Mouse (Mus musculus) adrenal gland (tissue): Measurements from ENCODE around the gene Gramd1b.

Source experiments
- intact Hi-C: fragments of 180-260 bp; cut with DNase I; formaldehyde crosslinking; loops from one replicate; pipeline ENCODE4 v1.15.1; 2025

The Gramd1b gene

DNA sequence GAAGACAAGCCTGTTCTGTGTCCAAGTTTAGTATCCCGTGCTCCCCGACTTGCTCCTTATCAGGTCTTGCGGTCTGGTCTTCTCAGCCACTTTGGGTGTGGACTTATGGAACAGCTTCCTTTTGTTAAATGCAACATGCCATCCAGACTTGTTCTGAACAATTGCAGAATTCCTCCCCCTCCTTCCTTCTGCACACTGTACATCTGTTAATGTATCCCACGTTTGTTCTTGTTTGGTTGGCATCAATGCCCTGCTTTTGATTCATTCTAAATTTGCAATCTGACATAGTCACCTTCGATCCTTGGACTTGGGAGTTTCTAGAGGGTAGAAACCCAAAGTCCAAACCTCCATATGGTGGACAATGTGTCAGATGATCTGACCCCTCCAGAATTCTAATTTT, 255.3 kb downstream of the Gramd1b start:
- intact Hi-C loops: no loop called here

DNA sequence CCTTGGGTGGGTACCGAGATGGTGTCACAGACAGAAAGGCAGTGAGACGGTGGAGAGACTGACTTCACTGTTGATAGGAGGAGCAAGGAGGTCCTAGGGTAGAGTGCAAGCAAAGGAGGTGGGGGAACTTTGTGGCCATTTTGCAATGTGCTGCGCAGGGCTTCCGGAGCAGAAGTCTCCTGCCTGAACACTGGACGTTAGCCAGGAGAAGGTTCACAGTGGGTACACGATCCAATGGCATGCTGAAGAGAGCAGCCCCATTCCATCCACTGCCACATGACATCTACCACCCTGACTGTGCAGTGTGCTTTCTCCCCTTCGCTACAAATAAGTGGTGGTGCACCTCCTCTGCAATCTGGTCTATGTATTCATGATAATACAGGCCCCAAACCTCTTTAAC, 258.4 kb downstream of the Gramd1b start:
- intact Hi-C loops: loop anchor here (5.0 kb wide), 1 partner anchor 41 kb away; no protein-coding TSS in a partner anchor

DNA sequence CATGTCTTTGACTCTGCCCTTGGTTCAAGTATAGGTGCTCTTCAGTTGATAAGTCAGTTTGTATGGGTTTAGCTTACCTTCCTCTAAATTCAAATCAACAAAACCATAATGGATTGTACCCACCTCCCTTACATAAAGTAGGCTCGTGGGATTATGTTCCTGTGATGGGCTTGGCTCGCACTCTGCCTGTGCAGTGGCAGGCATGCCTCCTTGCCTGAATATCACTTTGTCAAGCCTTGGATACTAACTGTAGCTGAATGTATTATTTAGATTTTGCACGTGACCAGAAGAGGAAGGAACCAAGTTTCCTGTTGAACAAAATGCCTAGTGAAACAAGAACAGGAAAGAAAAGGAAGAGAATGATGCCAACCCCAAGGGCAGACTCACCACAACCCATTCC, 260.1 kb downstream of the Gramd1b start:
- intact Hi-C loops: loop anchor here (5.0 kb wide), 1 partner anchor 39 kb away; no protein-coding TSS in a partner anchor

DNA sequence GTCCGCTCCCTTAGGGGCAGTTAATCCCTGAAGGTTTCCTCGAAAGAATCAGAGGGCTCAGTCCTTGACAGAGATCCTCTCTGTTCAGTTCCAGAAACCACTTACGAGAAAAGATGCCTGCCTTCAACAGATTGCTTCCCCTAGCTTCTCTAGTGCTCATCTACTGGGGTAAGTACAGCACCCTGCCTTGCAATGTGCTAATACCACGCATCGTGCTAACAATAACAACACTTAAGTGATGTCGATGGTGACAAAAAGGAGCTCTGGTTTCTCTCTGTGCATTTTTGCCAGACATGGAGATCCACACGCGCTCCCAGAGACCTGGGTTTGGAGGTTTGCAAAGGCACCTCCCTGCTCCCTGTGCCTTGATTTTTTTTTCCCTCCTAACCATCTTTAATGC, 261.3 kb downstream of the Gramd1b start:
- intact Hi-C loops: loop anchor here (5.0 kb wide), 1 partner anchor 38 kb away; no protein-coding TSS in a partner anchor

DNA sequence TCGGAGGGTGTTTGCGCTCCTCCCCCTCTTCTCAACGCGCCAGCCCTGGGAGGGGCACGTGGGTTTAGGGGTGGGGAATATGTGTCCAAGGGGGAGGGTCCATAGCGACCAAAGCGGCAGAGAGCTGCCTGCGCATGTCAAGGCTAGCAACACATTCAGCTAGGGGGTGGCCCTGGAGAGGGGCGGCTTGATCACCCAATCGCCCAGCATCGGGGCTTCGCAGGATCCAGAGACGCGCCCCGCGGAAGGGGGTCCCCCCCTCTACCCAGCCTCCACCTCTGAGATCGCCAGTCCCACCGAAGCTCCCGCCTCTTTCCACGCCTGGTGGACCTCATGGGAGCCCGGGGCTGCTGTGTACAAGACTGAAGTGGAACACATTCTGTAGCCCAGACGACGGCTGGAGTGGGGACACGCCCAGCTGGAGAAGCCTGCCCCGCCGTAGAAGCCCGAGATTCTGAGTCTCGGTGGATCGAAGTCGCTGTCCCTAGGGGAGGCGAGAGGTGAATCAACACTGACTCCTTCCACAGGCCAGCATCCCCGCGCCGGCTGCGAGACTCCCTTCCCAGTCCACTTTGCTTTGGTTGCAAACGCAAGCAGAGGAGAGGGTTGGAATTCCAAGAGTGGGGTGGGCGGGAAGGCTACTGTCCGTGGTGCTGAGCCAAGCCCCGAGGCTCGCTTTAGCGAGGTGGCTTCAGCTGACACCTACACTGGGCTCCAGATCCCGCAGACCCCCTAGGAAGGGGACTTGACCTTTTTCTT, 261.9 kb downstream of the Gramd1b start, which contains the start of gene Scn3b:
Gene Scn3b, plus strand, starts transcription at position 115 of the 759 bp plus-strand sequence.
- intact Hi-C loops: no loop called here

DNA sequence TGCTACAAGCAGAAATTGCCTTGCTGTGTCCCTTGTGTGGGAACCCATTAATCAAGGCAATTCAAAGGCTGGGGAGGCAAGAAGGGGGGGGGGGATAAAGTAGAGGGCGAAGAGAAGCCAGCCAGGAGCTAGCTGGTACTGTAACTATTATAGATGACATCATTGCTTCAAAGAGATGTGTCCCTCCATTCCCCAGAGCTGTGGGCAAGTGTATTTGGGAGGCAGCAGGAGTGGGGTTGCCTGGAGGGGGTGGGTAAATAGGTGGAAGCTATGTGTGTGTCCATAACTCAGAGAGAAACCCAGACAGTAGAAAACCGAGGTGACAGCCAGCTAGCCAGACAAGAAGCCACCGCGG, 262.5 kb downstream of the Gramd1b start:
- intact Hi-C loops: no loop called here

DNA sequence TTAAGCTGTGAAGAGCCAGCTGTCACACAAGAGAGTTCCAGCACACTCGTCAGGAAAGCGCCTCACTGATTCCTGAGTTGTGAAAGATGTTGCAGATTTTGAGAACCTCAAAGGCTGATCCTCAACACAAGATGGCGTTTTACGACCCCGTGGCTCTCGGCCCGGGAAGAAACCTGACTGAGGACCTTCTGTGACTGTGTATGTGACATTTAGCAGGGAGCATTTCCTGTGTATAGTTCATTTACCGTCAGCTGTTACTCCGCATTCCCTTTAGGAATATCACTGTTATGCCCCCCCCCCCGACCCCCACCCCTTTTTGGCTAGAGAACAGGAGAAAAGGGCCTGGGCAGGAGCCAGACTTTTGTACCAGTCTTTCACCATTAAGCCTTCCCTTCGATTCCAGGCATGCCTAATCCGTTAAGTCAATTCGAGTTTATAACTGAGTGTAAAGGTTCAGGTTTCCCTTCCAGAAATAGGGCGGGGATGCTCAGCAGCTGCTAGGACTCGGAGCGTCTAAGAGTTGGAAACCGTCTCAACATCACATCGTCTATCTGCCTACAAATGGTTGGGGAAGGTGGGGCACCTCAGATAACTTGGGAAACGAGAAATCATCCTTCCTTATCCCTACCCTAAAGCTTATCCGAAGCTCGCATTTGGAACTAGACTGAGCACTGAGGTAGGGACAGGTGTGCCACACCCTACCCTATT, 263.0 kb downstream of the Gramd1b start:
- intact Hi-C loops: no loop called here

DNA sequence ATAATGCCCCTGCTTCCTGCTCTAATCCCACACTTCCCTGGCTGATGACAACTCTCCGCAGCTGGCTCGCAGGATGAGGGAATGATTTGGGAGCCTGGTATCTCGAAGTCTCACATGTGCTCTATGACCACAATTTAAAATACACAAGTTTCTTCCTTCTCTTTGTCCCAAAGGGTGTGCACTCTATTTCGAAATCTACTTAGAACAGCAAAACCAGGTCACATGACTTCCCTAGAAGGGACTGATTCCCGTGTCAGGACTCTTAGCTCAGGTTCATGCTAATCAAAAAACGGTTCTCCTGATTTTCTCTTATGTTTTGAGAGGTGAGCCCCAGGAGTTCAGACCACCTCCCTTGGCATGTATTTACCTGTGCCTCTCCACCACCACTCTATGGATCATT, 267.3 kb downstream of the Gramd1b start:
- intact Hi-C loops: no loop called here

DNA sequence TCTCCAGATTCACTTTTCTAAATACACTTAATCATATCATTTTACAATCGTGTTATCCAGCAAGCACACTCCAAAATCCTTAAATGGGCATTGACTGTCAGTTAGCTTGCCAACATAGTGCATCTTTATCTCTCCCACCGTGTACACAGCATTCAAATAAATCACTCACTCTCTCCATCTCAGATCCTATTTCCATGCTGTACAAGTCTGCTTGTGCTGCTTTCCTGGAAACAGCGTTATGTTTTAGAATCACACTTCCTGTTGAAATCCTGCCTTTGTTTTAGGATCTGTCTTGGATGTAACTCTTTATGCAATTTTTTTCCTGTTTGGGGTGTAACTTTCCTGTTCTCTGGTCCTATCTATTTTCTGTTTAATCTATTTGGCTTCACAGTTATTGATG, 278.7 kb downstream of the Gramd1b start:
- intact Hi-C loops: no loop called here

DNA sequence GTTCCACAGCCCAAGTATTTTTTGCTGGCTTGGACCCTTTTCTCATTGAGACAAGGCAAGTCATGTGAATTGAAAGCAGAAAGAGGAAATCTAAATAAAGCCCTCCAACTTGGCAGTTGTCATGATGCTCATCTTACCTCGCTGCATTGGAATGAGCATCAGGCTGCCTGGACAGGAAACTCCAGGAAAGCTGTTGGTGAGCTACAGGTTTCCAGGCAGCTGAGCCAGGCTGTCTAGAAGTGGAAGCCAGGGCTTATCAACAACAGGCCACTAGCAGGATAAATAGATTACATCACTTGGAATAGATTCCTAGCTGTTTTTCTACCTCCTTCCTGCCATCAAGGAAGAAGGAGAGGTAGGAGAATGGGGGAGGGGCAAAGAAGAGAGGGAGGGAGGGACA, 282.1 kb downstream of the Gramd1b start:
- intact Hi-C loops: no loop called here

DNA sequence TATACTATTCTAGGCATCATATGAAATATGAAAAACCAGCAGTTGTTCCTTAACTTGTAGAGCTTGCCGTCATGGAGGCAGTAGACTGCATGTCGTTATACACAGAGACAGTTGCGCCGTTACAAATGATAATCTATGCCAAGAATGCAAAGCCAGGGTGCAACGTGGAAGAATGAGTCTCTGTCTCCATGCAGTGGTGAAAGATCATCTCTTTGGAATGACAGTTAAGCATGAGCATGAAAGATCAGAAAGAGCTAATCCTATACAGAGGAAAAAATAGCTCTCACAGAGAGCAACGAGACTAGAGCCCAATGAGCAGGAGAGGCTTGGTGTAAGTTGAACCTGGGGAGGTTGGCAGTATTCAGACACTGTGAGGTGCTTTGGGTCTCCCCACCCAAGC, 284.5 kb downstream of the Gramd1b start:
- intact Hi-C loops: no loop called here

DNA sequence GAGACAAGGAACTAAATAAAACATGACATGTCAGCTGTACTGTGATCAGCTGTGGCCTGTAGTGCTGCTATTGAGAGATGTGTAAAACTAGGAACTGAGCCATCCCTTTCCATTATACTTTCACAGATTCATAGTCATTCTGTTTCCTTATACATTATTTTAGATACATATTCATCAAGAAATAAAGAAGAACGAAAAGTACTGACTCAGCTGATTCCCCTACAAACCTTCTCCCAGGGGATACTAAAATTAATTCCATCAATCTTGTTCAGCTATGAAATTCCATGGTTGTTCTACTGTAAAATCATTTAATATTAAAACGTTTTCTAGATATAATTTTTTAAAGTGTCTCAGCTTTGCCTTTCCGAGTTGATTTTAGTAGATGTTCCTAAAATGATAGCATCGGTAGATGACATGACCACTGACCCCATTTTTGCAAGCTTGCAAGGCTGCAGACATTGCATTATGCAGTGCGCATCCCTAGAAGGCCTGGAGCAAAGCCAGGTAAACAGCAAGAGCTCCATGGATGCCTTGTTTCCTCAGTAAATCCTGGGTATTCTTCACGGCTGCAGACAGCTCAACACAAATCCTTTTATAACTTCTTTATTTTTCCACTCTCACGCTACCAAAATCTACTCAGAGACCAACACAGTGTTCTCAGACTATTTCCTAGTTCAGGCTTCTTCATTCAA, 285.1 kb downstream of the Gramd1b start:
- intact Hi-C loops: no loop called here

DNA sequence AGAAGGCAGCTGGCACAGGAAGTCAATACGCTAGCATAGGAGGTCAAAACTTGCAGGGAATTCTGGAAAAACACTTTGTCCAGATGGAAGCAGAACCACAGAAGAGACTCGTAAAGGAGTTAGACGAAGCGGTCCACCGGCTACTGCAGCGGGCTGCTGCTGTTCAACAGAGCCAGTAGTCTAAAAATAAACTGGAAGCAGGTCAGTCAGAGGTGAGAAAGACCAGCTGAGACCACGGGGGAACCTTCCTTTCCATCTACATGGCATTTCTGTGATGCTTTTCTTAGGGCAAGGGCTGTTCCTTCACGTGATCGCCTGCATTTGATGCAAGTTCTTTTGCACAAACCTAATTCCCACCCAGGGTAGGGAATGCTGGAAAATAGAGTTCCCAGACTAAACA, 285.7 kb downstream of the Gramd1b start:
- intact Hi-C loops: no loop called here
